Mouse (Mus musculus) megakaryocyte-erythroid progenitor cell, adult 5-6 weeks (primary cell): Measurements from ENCODE around the gene Megf6. TPM values are rescaled to one million over a fixed set of nuclear protein-coding genes. Genes with fewer than 3 reads are reported as not detected.
A peak's percentile ranks its signal among the peaks of the same experiment; 100 is the strongest.

Experiments used
- ATAC-seq: replicated peaks from 2 replicates; pipeline ENCODE4 v1.8.0; 2016; ENCODE audit warnings: mild to moderate bottlenecking, inconsistent platforms; ENCODE audit not compliant: severe bottlenecking, poor library complexity, low FRiP score, low TSS enrichment
- total RNA-seq, 2 experiments: library from RNA; stranded (forward) in 1 of 2; stranded (reverse) in 1 of 2; fragments of 200-1000, 215-1000 nt in 1 of 2; fragments of >200 nt in 1 of 2; fragmentation: Nextera tagmentation in 1 of 2; gene quantifications; 2 replicates each; pipeline ENCODE4 v1.2.3; 2014 to 2017

Gene Megf6
- total RNA-seq, 2 experiments from 2014 or later = 0.37 to 0.38 TPM

- ATAC-seq = no peak
Measured at GRCm38 (mm10) chr4:154204532-154204931, 34.0 kb downstream of the Megf6 start.

GRCm38 (mm10) chr4:154205392-154205791 is 34.9 kb downstream of the Megf6 start:
- no peak for ATAC-seq

GRCm38 (mm10) chr4:154207261-154207660 is 36.7 kb downstream of the Megf6 start:
- ATAC-seq = peak; percentile 78

GRCm38 (mm10) chr4:154209054-154209453 is 38.5 kb downstream of the Megf6 start:
- ATAC-seq = no peak

- no peak for ATAC-seq
Measured at GRCm38 (mm10) chr4:154209825-154210224, 39.3 kb downstream of the Megf6 start.

- ATAC-seq = no peak
Measured at GRCm38 (mm10) chr4:154211459-154211858, 40.9 kb downstream of the Megf6 start.

GRCm38 (mm10) chr4:154213586-154213985 is 43.1 kb downstream of the Megf6 start:
- no peak for ATAC-seq

GRCm38 (mm10) chr4:154214075-154214474 is 43.5 kb downstream of the Megf6 start:
- ATAC-seq = no peak

GRCm38 (mm10) chr4:154217711-154218350 is 47.3 kb downstream of the Megf6 start:
- ATAC-seq = no peak

- no peak for ATAC-seq
Measured at GRCm38 (mm10) chr4:154222773-154223172, 52.2 kb downstream of the Megf6 start.

GRCm38 (mm10) chr4:154224267-154224969 is 53.9 kb downstream of the Megf6 start:
- no peak for ATAC-seq

- no peak for ATAC-seq
Measured at GRCm38 (mm10) chr4:154224970-154225309, 54.4 kb downstream of the Megf6 start.

- ATAC-seq = no peak
Measured at GRCm38 (mm10) chr4:154226678-154227077, 56.1 kb downstream of the Megf6 start.

GRCm38 (mm10) chr4:154228336-154228735 is 57.8 kb downstream of the Megf6 start:
- ATAC-seq = no peak

GRCm38 (mm10) chr4:154229569-154229968 is 59.0 kb downstream of the Megf6 start:
- no peak for ATAC-seq

- ATAC-seq = no peak
Measured at GRCm38 (mm10) chr4:154231380-154231779, 60.9 kb downstream of the Megf6 start.

- ATAC-seq = no peak
Measured at GRCm38 (mm10) chr4:154232295-154232694, 61.8 kb downstream of the Megf6 start.

- no peak for ATAC-seq
Measured at GRCm38 (mm10) chr4:154236001-154236400, 65.5 kb downstream of the Megf6 start.

- no peak for ATAC-seq
Measured at GRCm38 (mm10) chr4:154236893-154237292, 66.4 kb downstream of the Megf6 start.

- no peak for ATAC-seq
Measured at GRCm38 (mm10) chr4:154237306-154237705, 66.8 kb downstream of the Megf6 start.

- ATAC-seq = no peak
Measured at GRCm38 (mm10) chr4:154239199-154239598, 68.7 kb downstream of the Megf6 start.
